Mouse (Mus musculus): ENCODE results near the gene Apeh. TPM values are rescaled to one million over a fixed set of nuclear protein-coding genes. Genes with fewer than 3 reads are reported as not detected.

Gene Apeh
- polyA plus RNA-seq, 1 experiment from 2014 or later: 54.3 TPM

DNA sequence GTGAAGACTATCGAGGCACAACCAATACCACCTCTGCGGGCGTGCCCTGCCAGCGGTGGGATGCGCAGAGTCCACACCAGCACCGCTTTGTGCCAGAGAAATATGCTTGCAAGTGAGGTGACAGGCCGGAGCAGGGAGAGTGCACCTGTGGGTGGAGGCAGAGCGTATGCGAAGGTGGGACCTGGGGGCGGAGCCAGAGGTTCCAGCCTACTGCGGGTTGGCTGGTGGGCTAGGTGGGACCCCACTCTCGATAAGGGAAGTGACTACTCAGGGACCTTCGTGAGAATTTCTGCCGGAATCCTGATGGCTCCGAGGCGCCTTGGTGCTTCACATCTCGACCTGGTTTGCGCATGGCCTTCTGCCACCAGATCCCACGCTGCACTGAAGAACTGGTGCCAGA, 11.9 kb downstream of the Apeh start:
- Histone ChIP-seq H3K4me1 (replicated peaks; ENCODE audit: control insufficient read depth, insufficient read depth, low read length) (peaks cover 3% of the 10 kb centered on the region; the same call in 1 of the 2 replicates), H3K9me3 (ENCODE audit: control insufficient read depth, low read length) (no peaks in the 10 kb centered on the region), H3K27me3 (ENCODE audit: control insufficient read depth, insufficient read depth, low read length) (peaks cover 22% of the 10 kb centered on the region), H3K9ac (ENCODE audit: low read depth, low read length) (no peak overlapping the region), H3K27ac (ENCODE audit: low read depth, low read length) (no peak overlapping the region), H3K4me2 (replicated peaks; ENCODE audit: low read depth, low read length) (peak overlapping the region; percentile 14), H3K4me3 (ENCODE audit: low read depth, low read length) (no peak overlapping the region; the same call in 1 of the 2 replicates), H3K36me3 (ENCODE audit: control insufficient read depth, insufficient read depth, low read length) (peaks cover 11% of the 10 kb centered on the region)
- 7% methylated on average over 19 of the region's 19 CpGs for WGBS
- DNase-seq (ENCODE audit: low spot score) (no peak), ATAC-seq (ENCODE audit: low FRiP score) (no peak)

- no peak for ATAC-seq (ENCODE audit: low FRiP score)
- 80% methylated on average over 5 of the region's 5 CpGs for WGBS
- peak within 1 kb of the TSS; percentile 86 for H3K4me3 ChIP-seq (ENCODE audit: low read depth, low read length)
- no peak within 1 kb of the TSS; the same call in 1 of the 2 replicates for H3K27ac ChIP-seq (ENCODE audit: low read depth, low read length)
- no peaks in the 10 kb centered on the region for H3K9me3 ChIP-seq (ENCODE audit: control insufficient read depth, low read length)
- peak within 1 kb of the TSS; percentile 79 for H3K4me2 ChIP-seq (replicated peaks; ENCODE audit: low read depth, low read length)
- peaks cover 22% of the 10 kb centered on the region for H3K27me3 ChIP-seq (ENCODE audit: control insufficient read depth, insufficient read depth, low read length)
- H3K4me1 ChIP-seq (replicated peaks; ENCODE audit: control insufficient read depth, insufficient read depth, low read length): peaks cover 3% of the 10 kb centered on the region; the same call in 1 of the 2 replicates
- DNase-seq (ENCODE audit: low spot score): no peak
- peaks cover 4% of the 10 kb centered on the region; the same call in 1 of the 2 replicates for H3K36me3 ChIP-seq (ENCODE audit: control insufficient read depth, insufficient read depth, low read length)
- peak within 1 kb of the TSS; percentile 98 for H3K9ac ChIP-seq (ENCODE audit: low read depth, low read length)
These were observed 14.2 kb downstream of the Apeh start, which contains the start of gene Mst1 for GRCm38 (mm10) chr9:108080168-108080567. Gene Mst1, plus strand, starts transcription at chr9:108080436.

GRCm38 (mm10) chr9:108073141-108073930, 21.1 kb downstream of the Apeh start:
- Histone ChIP-seq H3K9me3 (ENCODE audit: control insufficient read depth, low read length) (no peaks in the 10 kb centered on the region), H3K4me3 (ENCODE audit: low read depth, low read length) (no peak overlapping the region), H3K27me3 (ENCODE audit: control insufficient read depth, insufficient read depth, low read length) (no peaks in the 10 kb centered on the region), H3K9ac (ENCODE audit: low read depth, low read length) (no peak overlapping the region), H3K36me3 (ENCODE audit: control insufficient read depth, insufficient read depth, low read length) (no peaks in the 10 kb centered on the region), H3K4me2 (replicated peaks; ENCODE audit: low read depth, low read length) (no peak overlapping the region), H3K4me1 (replicated peaks; ENCODE audit: control insufficient read depth, insufficient read depth, low read length) (peaks cover 3% of the 10 kb centered on the region; the same call in 1 of the 2 replicates), H3K27ac (ENCODE audit: low read depth, low read length) (no peak overlapping the region)
- ATAC-seq (ENCODE audit: low FRiP score) (no peak), DNase-seq (ENCODE audit: low spot score) (no peak)
- WGBS: 65% methylated on average over 7 of the region's 7 CpGs

GRCm38 (mm10) chr9:108072481-108072924, 21.9 kb downstream of the Apeh start:
- Histone ChIP-seq H3K9me3 (ENCODE audit: control insufficient read depth, low read length) (no peaks in the 10 kb centered on the region), H3K4me3 (ENCODE audit: low read depth, low read length) (no peak overlapping the region), H3K4me2 (replicated peaks; ENCODE audit: low read depth, low read length) (no peak overlapping the region), H3K4me1 (replicated peaks; ENCODE audit: control insufficient read depth, insufficient read depth, low read length) (no peaks in the 10 kb centered on the region), H3K27me3 (ENCODE audit: control insufficient read depth, insufficient read depth, low read length) (no peaks in the 10 kb centered on the region), H3K27ac (ENCODE audit: low read depth, low read length) (no peak overlapping the region), H3K36me3 (ENCODE audit: control insufficient read depth, insufficient read depth, low read length) (no peaks in the 10 kb centered on the region), H3K9ac (ENCODE audit: low read depth, low read length) (no peak overlapping the region)
- ATAC-seq (ENCODE audit: low FRiP score) (no peak), DNase-seq (ENCODE audit: low spot score) (no peak)
- 70% methylated on average over 9 of the region's 9 CpGs for WGBS

DNA sequence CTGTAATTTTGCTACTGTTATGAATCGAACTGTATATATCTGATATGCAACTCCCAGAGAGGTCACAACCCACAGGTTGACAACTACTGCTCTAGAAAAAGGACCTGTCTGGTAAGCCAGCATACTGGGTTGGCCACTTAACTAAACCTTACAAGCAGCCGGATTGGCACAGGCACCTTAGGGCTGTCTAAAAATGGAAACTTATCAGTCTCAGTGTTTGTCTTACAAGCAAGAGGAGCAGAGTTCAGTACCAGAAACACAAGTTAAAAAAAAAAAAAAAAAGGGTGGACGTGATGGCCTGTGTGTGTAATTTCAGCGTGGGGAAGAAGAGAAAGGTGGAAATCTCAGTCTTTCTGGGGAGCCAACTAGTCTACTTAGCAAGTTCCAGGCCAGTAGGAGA, 22.6 kb downstream of the Apeh start:
- no peak overlapping the region for H3K9ac ChIP-seq (ENCODE audit: low read depth, low read length)
- no peaks in the 10 kb centered on the region for H3K27me3 ChIP-seq (ENCODE audit: control insufficient read depth, insufficient read depth, low read length)
- no peaks in the 10 kb centered on the region for H3K4me1 ChIP-seq (replicated peaks; ENCODE audit: control insufficient read depth, insufficient read depth, low read length)
- 79% methylated on average over 4 of the region's 4 CpGs for WGBS
- H3K27ac ChIP-seq (ENCODE audit: low read depth, low read length): no peak overlapping the region
- no peaks in the 10 kb centered on the region for H3K9me3 ChIP-seq (ENCODE audit: control insufficient read depth, low read length)
- H3K36me3 ChIP-seq (ENCODE audit: control insufficient read depth, insufficient read depth, low read length): no peaks in the 10 kb centered on the region
- no peak overlapping the region for H3K4me2 ChIP-seq (replicated peaks; ENCODE audit: low read depth, low read length)
- H3K4me3 ChIP-seq (ENCODE audit: low read depth, low read length): no peak overlapping the region
- no peak for DNase-seq (ENCODE audit: low spot score)
- ATAC-seq (ENCODE audit: low FRiP score): no peak

GRCm38 (mm10) chr9:108069529-108069928, 24.9 kb downstream of the Apeh start:
- Histone ChIP-seq H3K4me1 (replicated peaks; ENCODE audit: control insufficient read depth, insufficient read depth, low read length) (no peaks in the 10 kb centered on the region), H3K27me3 (ENCODE audit: control insufficient read depth, insufficient read depth, low read length) (no peaks in the 10 kb centered on the region), H3K9ac (ENCODE audit: low read depth, low read length) (no peak overlapping the region), H3K36me3 (ENCODE audit: control insufficient read depth, insufficient read depth, low read length) (no peaks in the 10 kb centered on the region), H3K9me3 (ENCODE audit: control insufficient read depth, low read length) (no peaks in the 10 kb centered on the region), H3K4me3 (ENCODE audit: low read depth, low read length) (no peak overlapping the region), H3K4me2 (replicated peaks; ENCODE audit: low read depth, low read length) (no peak overlapping the region), H3K27ac (ENCODE audit: low read depth, low read length) (no peak overlapping the region)
- 94% methylated on average over 7 of the region's 7 CpGs for WGBS
- DNase-seq (ENCODE audit: low spot score) (no peak), ATAC-seq (ENCODE audit: low FRiP score) (no peak)

GRCm38 (mm10) chr9:108069007-108069406, 25.4 kb downstream of the Apeh start:
- H3K36me3 ChIP-seq (ENCODE audit: control insufficient read depth, insufficient read depth, low read length): no peaks in the 10 kb centered on the region
- no peaks in the 10 kb centered on the region for H3K4me1 ChIP-seq (replicated peaks; ENCODE audit: control insufficient read depth, insufficient read depth, low read length)
- no peak for ATAC-seq (ENCODE audit: low FRiP score)
- H3K4me3 ChIP-seq (ENCODE audit: low read depth, low read length): no peak overlapping the region
- no peak for DNase-seq (ENCODE audit: low spot score)
- no peak overlapping the region for H3K4me2 ChIP-seq (replicated peaks; ENCODE audit: low read depth, low read length)
- no peak overlapping the region for H3K9ac ChIP-seq (ENCODE audit: low read depth, low read length)
- H3K9me3 ChIP-seq (ENCODE audit: control insufficient read depth, low read length): no peaks in the 10 kb centered on the region
- 88% methylated on average over 9 of the region's 9 CpGs for WGBS
- H3K27me3 ChIP-seq (ENCODE audit: control insufficient read depth, insufficient read depth, low read length): no peaks in the 10 kb centered on the region
- H3K27ac ChIP-seq (ENCODE audit: low read depth, low read length): no peak overlapping the region

- Histone ChIP-seq H3K4me2 (replicated peaks; ENCODE audit: low read depth, low read length) (no peak overlapping the region), H3K27ac (ENCODE audit: low read depth, low read length) (no peak overlapping the region), H3K4me3 (ENCODE audit: low read depth, low read length) (no peak overlapping the region), H3K27me3 (ENCODE audit: control insufficient read depth, insufficient read depth, low read length) (no peaks in the 10 kb centered on the region), H3K4me1 (replicated peaks; ENCODE audit: control insufficient read depth, insufficient read depth, low read length) (no peaks in the 10 kb centered on the region), H3K9ac (ENCODE audit: low read depth, low read length) (no peak overlapping the region), H3K36me3 (ENCODE audit: control insufficient read depth, insufficient read depth, low read length) (no peaks in the 10 kb centered on the region), H3K9me3 (ENCODE audit: control insufficient read depth, low read length) (no peaks in the 10 kb centered on the region)
- WGBS: 24% methylated on average over 8 of the region's 8 CpGs
- ATAC-seq (ENCODE audit: low FRiP score): no peak
- DNase-seq (ENCODE audit: low spot score): peak; percentile 90
These were observed 26.5 kb downstream of the Apeh start for GRCm38 (mm10) chr9:108067900-108068299.

GRCm38 (mm10) chr9:108067199-108067598, 27.2 kb downstream of the Apeh start:
- H3K4me2 ChIP-seq (replicated peaks; ENCODE audit: low read depth, low read length): no peak overlapping the region
- no peaks in the 10 kb centered on the region for H3K27me3 ChIP-seq (ENCODE audit: control insufficient read depth, insufficient read depth, low read length)
- DNase-seq (ENCODE audit: low spot score): no peak
- H3K27ac ChIP-seq (ENCODE audit: low read depth, low read length): no peak overlapping the region
- no peaks in the 10 kb centered on the region for H3K9me3 ChIP-seq (ENCODE audit: control insufficient read depth, low read length)
- H3K9ac ChIP-seq (ENCODE audit: low read depth, low read length): no peak overlapping the region
- H3K4me1 ChIP-seq (replicated peaks; ENCODE audit: control insufficient read depth, insufficient read depth, low read length): no peaks in the 10 kb centered on the region
- H3K36me3 ChIP-seq (ENCODE audit: control insufficient read depth, insufficient read depth, low read length): no peaks in the 10 kb centered on the region
- WGBS: 87% methylated on average over 7 of the region's 7 CpGs
- no peak overlapping the region for H3K4me3 ChIP-seq (ENCODE audit: low read depth, low read length)
- ATAC-seq (ENCODE audit: low FRiP score): no peak

Data from hindbrain, embryonic 11.5 days (tissue).